Mouse (Mus musculus): ENCODE data around the gene Ubqln4. TPM values are rescaled to one million over a fixed set of nuclear protein-coding genes. Genes with fewer than 3 reads are reported as not detected.
"Not testable (repeated sequence)": the region's sequence is repeated elsewhere in the genome, so short reads cannot be mapped to it uniquely, and the experiment has no call there.

Gene Ubqln4
- polyA plus RNA-seq, 1 experiment from 2014 or later = 61.6 TPM

DNA sequence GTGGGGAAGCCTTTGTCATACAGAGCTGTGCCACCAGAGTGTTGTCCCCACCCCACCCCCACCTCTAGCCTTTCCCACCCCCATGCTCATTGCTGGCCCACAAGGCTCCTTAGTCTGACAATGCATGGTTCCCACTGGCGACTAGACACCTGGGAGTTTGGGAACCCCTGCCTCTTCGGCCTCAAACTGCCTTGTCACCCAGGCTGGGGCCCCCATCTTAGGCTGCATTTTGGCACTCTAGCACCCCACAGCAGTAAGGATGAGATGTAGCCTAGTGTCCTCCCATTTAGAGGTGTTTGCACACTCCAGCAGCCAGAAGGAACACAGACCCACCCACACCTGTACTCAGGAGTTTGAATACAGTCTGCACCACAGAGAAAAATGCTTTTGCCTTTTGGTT lies 20.3 kb downstream of the Ubqln4 start:
- H3K27ac ChIP-seq = no peak overlapping the region
- 82% methylated on average over 2 of the region's 2 CpGs for WGBS
- no peaks in the 10 kb centered on the region for H3K27me3 ChIP-seq (replicated peaks)

DNA sequence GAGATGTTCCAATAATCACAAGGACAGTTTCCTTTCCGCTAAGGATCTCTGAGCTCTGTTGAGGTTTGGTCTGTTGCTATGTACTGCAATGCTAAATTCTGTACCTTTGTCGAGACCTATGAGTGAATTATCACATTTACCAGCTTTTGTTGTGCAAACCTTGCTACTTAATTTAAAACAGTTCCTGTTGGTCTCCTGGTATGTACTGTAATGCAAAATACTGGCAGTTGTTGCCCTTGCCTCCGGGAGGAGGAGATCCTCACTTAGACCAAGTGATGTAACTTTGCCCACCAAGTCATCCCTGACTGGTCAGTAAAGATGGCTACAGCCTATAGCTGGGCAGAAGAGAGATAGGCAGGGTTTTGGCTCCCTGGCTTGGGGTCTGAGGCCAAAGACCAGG lies 22.0 kb downstream of the Ubqln4 start, which contains the start of gene Ssr2:
Gene Ssr2, plus strand, starts transcription at position 337 of the 400 bp plus-strand sequence.
- no peak within 1 kb of the TSS for H3K4me2 ChIP-seq (replicated peaks)
- WGBS = 82% methylated on average over 3 of the region's 3 CpGs
- no peaks in the 10 kb centered on the region for H3K27me3 ChIP-seq (replicated peaks)
- no peak within 1 kb of the TSS for H3K27ac ChIP-seq
- ATAC-seq (ENCODE audit: low FRiP score, low read depth) = no peak
- H3K36me3 ChIP-seq = peaks cover 1% of the 10 kb centered on the region; the same call in 1 of the 2 replicates
- no peaks in the 10 kb centered on the region for H3K9me3 ChIP-seq
- H3K9ac ChIP-seq = no peak within 1 kb of the TSS
- H3K4me1 ChIP-seq = peaks cover 7% of the 10 kb centered on the region
- H3K4me3 ChIP-seq = no peak within 1 kb of the TSS

More for the DNA sequence above, 20.3 kb downstream of the Ubqln4 start:
- H3K4me2 ChIP-seq (replicated peaks) = no peak overlapping the region
- no peaks in the 10 kb centered on the region for H3K9me3 ChIP-seq
- H3K9ac ChIP-seq = no peak overlapping the region
- ATAC-seq (ENCODE audit: low FRiP score, low read depth) = no peak
- H3K4me1 ChIP-seq = no peaks in the 10 kb centered on the region
- H3K4me3 ChIP-seq = no peak overlapping the region
- H3K36me3 ChIP-seq = peaks cover 18% of the 10 kb centered on the region

DNA sequence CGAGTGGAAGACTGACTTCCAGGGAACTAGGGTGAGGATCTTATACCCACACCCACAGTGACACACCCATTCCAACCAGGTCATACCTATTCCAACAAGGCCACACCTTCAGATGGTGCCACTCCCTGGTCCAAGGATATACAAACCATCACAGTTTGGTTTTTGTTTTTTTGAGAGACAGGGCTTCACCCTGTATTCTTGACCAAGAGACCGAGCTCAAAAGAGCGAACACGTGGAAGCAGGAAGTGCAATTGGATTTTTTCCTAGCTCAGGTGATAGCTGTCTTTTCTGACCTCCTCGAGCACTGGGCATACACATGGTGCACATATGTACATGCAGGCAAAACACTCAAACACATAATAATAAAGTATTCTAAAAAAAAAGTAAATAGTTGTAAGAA lies 24.3 kb downstream of the Ubqln4 start:
- H3K27me3 ChIP-seq (replicated peaks); ATAC-seq (ENCODE audit: low FRiP score, low read depth); H3K9me3 ChIP-seq; H3K4me3 ChIP-seq; H3K9ac ChIP-seq; H3K4me2 ChIP-seq (replicated peaks); H3K27ac ChIP-seq: not testable (repeated sequence)
- 84% methylated on average over 5 of the region's 5 CpGs for WGBS
- Histone ChIP-seq H3K36me3 (peaks cover 14% of the 10 kb centered on the region), H3K4me1 (peaks cover 12% of the 10 kb centered on the region)

DNA sequence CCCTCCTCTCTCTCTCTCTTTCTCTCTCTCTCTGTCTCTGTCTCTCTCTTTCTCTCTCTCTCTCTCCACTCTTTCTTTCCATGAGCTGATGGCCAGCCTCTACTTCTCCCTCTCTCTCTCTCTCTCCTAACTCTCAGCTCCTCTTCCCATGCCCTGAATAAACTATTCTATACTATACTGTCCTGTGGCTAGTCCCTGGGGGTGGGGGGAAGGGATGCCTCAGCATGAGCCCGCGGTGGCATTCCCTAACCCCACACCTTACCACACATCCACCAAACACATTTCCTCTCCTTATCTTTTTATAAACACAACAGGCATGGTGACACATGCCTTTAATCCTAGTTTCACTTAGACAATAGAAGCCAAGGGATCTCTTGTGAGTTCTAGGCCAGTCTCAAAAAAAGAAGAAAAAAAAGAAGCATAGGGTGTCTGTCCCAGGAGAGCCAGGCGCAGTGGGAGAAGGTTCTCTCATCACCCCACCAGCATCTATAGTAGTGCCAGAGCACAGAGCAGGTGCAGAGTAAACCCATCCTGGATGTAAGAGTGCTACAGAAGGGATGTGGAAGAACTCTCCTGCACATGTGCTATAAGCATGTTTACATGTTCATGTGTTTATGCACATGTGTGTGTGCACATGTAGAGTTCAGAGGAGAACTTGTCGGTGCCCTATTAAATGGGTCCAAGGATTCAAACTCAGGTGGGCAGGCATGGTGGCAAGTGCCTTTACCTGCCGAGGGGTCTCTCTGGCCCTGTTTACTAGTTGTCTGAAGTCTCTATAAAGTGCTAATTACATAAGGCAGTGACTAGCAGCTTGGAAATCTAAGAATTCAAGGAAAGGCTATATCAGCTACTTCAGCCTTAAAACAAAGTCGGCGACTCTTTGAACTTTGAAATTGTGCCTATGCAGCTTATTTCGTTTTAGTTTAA lies 25.2 kb downstream of the Ubqln4 start:
- H3K4me1 ChIP-seq = peaks cover 12% of the 10 kb centered on the region
- WGBS = 53% methylated on average over 8 of the region's 8 CpGs
- no peaks in the 10 kb centered on the region for H3K9me3 ChIP-seq
- no peak overlapping the region for H3K9ac ChIP-seq
- no peaks in the 10 kb centered on the region for H3K27me3 ChIP-seq (replicated peaks)
- no peak overlapping the region for H3K27ac ChIP-seq
- peaks cover 23% of the 10 kb centered on the region for H3K36me3 ChIP-seq
- peak overlapping the region; percentile 97 for H3K4me3 ChIP-seq
- H3K4me2 ChIP-seq (replicated peaks) = peak overlapping the region; percentile 95
- ATAC-seq (ENCODE audit: low FRiP score, low read depth) = peak; percentile 41; the same call in 1 of the 2 replicates

DNA sequence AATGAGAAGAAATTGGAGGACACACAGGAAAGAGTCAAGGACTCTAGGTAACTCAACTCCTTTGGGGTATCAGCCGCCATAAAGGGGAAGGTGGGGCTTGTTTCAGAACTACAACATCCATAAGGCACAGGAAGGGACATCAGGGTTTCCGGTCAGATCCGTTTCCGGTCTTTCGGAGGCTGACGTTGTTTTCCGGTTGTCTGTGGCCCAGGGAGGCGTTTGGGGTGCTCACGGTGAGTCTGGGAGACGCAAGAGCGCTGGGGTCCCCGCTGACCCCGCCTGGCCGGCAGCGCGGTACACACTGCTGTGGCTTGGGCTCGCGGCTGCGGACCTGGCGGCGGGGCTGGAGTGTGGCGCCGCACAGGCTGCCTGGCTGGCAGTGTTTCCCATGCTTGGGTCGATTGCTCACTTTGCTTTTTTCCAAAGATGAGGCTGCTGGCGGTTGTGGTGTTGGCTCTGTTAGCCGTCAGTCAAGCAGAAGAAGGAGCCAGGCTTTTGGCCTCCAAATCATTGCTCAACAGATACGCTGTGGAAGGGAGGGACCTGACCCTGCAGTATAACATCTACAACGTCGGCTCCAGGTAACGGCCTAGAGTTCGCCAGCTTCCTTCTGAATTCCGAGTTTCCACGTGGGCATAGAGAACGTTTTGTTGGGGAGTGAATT lies 26.0 kb downstream of the Ubqln4 start:
- H3K4me2 ChIP-seq (replicated peaks) = peak overlapping the region; percentile 95
- peak overlapping the region; percentile 97 for H3K4me3 ChIP-seq
- peak overlapping the region; percentile 85 for H3K9ac ChIP-seq
- ATAC-seq (ENCODE audit: low FRiP score, low read depth) = peak; percentile 85
- H3K36me3 ChIP-seq = peaks cover 30% of the 10 kb centered on the region
- no peak overlapping the region for H3K27ac ChIP-seq
- H3K9me3 ChIP-seq = no peaks in the 10 kb centered on the region
- no peaks in the 10 kb centered on the region for H3K27me3 ChIP-seq (replicated peaks)
- WGBS = under 1% methylated on average over 34 of the region's 34 CpGs
- H3K4me1 ChIP-seq = peaks cover 12% of the 10 kb centered on the region

DNA sequence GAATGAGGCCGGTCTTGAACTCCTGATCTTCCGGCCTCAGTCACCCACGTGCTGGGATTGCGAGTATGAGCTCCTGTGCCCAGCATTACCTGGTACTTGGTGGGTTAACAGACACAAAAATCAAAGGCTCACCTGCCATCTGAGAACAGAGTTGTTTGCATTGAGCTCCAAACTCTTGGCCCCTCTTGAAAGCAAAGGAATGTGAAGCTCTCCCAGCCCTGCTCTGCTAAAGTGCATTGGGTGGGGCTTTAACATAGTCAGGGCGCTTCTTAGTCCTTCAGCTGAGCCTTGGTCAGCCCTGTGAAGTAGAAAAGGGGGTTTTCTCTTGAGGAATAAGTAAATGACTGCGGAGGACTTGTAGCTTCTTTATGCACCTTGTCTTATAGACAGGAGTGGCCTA lies 32.2 kb downstream of the Ubqln4 start:
- Histone ChIP-seq H3K36me3 (peaks cover 60% of the 10 kb centered on the region), H3K4me3 (no peak overlapping the region), H3K27me3 (replicated peaks) (no peaks in the 10 kb centered on the region), H3K4me2 (replicated peaks) (no peak overlapping the region), H3K4me1 (0 out of 2 replicates have a peak, but pooled peaks cover 4% of the 10 kb centered on the region), H3K9ac (no peak overlapping the region), H3K27ac (no peak overlapping the region), H3K9me3 (no peaks in the 10 kb centered on the region)
- no peak for ATAC-seq (ENCODE audit: low FRiP score, low read depth)
- 96% methylated on average over 6 of the region's 6 CpGs for WGBS

DNA sequence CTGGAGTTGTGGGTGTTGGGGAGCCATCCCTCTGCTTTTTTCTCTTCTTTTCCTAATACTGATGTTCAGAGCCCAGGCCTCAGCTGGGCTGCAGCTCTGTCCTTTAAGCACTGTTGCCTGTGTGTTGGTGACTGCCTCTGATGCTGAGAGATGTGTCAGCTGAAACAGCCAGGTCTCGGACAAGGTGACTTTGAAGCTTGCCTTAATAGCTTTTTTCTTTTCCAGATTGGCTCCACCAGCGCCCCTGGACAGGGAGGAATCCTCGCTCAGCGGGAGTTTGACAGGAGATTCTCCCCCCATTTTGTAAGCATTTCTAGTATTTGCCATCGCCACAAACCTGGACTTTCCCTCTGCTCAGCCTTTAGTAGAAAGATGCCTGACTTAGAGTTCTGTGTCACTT lies 33.1 kb downstream of the Ubqln4 start:
- Histone ChIP-seq H3K36me3 (peaks cover 57% of the 10 kb centered on the region), H3K27me3 (replicated peaks) (no peaks in the 10 kb centered on the region), H3K4me1 (no peaks in the 10 kb centered on the region), H3K9ac (no peak overlapping the region), H3K9me3 (no peaks in the 10 kb centered on the region), H3K4me2 (replicated peaks) (no peak overlapping the region), H3K4me3 (no peak overlapping the region), H3K27ac (no peak overlapping the region)
- ATAC-seq (ENCODE audit: low FRiP score, low read depth) = no peak
- 94% methylated on average over 5 of the region's 5 CpGs for WGBS

DNA sequence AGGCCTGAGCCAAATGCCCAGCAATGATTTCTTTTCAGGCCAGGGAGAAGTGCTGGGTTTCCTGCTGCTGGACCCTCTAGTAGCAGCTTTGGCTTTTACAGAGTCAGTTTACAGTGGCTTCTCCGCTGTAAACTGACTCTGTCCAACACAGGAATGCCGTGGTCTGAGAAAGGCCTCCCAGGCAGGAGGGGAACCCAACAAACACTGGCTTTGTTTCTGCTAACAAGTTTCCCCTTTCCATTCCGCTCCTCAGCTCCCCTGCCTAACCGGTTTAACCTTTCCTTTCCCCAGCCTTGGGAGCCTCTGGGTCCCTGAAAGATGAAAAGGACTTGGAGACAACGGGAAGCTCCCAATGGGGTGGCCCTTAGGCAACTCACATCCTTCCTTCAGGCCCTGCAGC lies 36.7 kb downstream of the Ubqln4 start:
- H3K4me2 ChIP-seq (replicated peaks) = no peak overlapping the region
- no peak for ATAC-seq (ENCODE audit: low FRiP score, low read depth)
- H3K9me3 ChIP-seq = no peaks in the 10 kb centered on the region
- H3K27me3 ChIP-seq (replicated peaks) = no peaks in the 10 kb centered on the region
- H3K4me3 ChIP-seq = no peak overlapping the region
- H3K4me1 ChIP-seq = no peaks in the 10 kb centered on the region
- peaks cover 33% of the 10 kb centered on the region for H3K36me3 ChIP-seq
- H3K9ac ChIP-seq = no peak overlapping the region
- no peak overlapping the region for H3K27ac ChIP-seq
- 31% methylated on average over 5 of the region's 5 CpGs for WGBS

DNA sequence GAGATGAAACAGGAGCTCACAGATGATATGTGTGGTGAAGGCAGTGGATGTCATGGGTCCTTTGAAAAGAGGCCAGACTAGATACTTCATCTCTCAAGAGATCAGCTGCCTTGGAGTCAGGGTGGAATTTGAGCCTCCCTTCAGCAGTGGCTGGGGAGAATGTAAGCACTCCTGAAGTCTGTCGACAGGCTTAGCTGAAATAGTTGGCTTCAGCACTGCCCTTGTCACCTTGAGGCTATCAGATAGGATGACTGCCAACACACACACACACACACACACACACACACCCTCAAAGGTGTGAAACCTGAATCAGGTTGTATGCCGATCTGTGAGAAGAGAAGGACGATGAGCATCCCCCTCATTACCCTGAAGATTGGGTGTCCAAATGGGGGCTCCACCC lies 37.5 kb downstream of the Ubqln4 start:
- no peak for ATAC-seq (ENCODE audit: low FRiP score, low read depth)
- Histone ChIP-seq H3K36me3 (peaks cover 29% of the 10 kb centered on the region), H3K9me3 (no peaks in the 10 kb centered on the region), H3K27ac (no peak overlapping the region), H3K4me1 (no peaks in the 10 kb centered on the region), H3K27me3 (replicated peaks) (no peaks in the 10 kb centered on the region), H3K4me2 (replicated peaks) (no peak overlapping the region), H3K4me3 (no peak overlapping the region), H3K9ac (no peak overlapping the region)
- 64% methylated on average over 3 of the region's 3 CpGs for WGBS

DNA sequence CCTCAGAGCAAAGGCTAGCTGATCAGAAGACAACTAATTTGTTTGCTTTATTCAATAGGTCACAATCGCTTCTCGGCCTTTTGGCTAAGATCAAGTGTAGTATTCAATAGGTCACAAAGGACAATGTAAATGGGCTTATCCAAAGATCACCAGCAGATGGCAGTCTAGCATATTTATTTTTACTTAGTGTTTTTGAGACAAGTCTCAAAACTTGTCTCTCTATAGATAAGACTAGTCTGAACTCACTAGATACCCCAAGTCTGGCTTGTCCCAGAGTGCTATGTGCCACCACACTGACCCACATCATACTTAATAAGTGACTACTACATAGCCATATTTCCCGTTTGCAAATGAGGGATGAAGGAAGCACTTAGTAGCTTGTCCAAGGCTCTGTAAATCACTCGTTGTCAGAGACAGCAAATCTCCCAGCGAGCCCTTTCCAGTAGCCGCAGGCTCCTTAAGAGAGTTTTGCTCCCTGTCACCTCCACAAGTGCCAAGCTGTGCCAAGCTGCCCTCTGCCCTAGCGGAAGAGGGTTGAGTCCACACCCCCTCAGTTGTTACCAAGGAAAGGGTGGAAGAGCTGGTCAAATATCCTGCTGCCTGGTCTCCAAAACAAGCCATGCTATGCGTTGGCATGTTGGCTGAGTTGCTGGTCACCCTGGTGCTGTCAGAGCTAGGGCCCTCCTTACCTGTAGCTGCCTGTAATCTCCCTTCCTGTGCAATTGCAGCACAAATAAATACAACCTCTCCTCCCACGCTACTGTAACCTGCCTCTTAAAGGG lies 38.6 kb downstream of the Ubqln4 start:
- Histone ChIP-seq H3K4me3 (no peak overlapping the region), H3K9ac (no peak overlapping the region), H3K36me3 (peaks cover 22% of the 10 kb centered on the region), H3K27me3 (replicated peaks) (no peaks in the 10 kb centered on the region), H3K9me3 (no peaks in the 10 kb centered on the region), H3K4me2 (replicated peaks) (no peak overlapping the region), H3K27ac (no peak overlapping the region), H3K4me1 (no peaks in the 10 kb centered on the region)
- ATAC-seq (ENCODE audit: low FRiP score, low read depth) = no peak
- 33% methylated on average over 9 of the region's 9 CpGs for WGBS

DNA sequence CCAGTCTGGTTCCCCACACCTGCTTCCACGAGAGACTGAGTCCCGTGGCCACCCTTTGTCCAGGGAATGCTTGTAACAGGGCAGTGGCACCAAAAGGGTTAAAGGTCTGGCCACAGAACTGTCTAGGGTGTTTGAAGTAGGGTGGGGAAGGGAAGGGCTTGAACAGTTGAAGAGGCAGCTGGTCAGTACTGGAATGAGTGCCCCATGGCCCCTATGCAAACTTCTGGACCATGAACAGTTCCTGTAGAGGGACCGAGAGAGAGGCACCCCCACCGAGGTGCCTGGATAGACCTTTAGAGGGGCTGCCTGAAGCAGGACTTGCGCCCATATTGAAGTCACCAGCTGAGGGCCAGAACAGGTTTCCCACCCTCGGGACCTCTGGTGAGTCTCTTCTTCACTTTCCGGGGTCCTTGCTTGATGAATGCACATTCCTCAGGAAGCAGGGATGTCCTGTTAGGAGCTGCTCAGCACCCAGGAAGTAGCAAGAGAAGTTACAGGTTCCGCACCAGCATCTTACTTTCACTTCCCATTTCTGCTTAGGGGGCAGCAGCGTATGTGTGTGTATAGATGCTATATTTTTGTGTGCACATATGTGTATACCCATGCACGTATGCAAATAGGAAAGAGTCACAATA lies 39.5 kb downstream of the Ubqln4 start:
- Histone ChIP-seq H3K36me3 (peaks cover 13% of the 10 kb centered on the region), H3K9ac (no peak overlapping the region), H3K27ac (no peak overlapping the region), H3K27me3 (replicated peaks) (no peaks in the 10 kb centered on the region), H3K4me2 (replicated peaks) (no peak overlapping the region), H3K4me3 (no peak overlapping the region), H3K4me1 (no peaks in the 10 kb centered on the region), H3K9me3 (no peaks in the 10 kb centered on the region)
- 77% methylated on average over 10 of the region's 10 CpGs for WGBS
- no peak for ATAC-seq (ENCODE audit: low FRiP score, low read depth)

All from neural tube, embryonic 12.5 days (tissue).